Mouse (Mus musculus) heart, adult 2 months (tissue): ENCODE results near the gene Xrra1.

ENCODE experiments used
- CTCF ChIP-seq: fragments of 200-600 bp; IDR thresholded peaks from 2 replicates; pipeline ENCODE4 v1.8.1; 2022; ENCODE audit warnings: antibody characterized with exemption, mild to moderate bottlenecking, moderate library complexity
- POLR2A ChIP-seq: fragments of 200-500 bp; IDR thresholded peaks from 2 replicates; pipeline ENCODE4 v1.6.1; 2011; ENCODE audit warnings: mild to moderate bottlenecking, low read depth, low read length, control low read depth; ENCODE audit not compliant: insufficient read depth

GRCm38 (mm10) chr7:99858813-99859585 is at the start of gene Xrra1:
- TF ChIP-seq CTCF, result no peak
- TF ChIP-seq POLR2A, result peak; percentile 95
